Mouse (Mus musculus): ENCODE data around the gene Zfp704.

- no peak for TF ChIP-seq GATA1 (IDR thresholded peaks at IDR 0.05; ENCODE audit: low read length)
- no peak for TF ChIP-seq TAL1 (IDR thresholded peaks at IDR 0.05; ENCODE audit: low read length)
Measured at GRCm38 (mm10) chr3:9423669-9424068, 186.2 kb downstream of the Zfp704 start.
